Mouse (Mus musculus) heart, postnatal 0 days (tissue): ENCODE measurements around the gene Cradd. TPM values are rescaled to one million over a fixed set of nuclear protein-coding genes. Genes with fewer than 3 reads are reported as not detected.

Source experiments
- ATAC-seq: fragments of 200-750 bp; cut with Nextera tagmentation; 2 replicates; pipeline ENCODE4 v1.8.0; 2017; ENCODE audit warnings: low read depth, moderate number of reproducible peaks, moderate library complexity; ENCODE audit not compliant: insufficient read depth
- DNase-seq: peaks from one replicate; pipeline ENCODE4 v3.0.0-alpha.2; 2016; ENCODE audit warnings: low spot score
- H3K27ac ChIP-seq: fragments of 300-500 bp; sonication (generic); 2 replicates; pipeline ENCODE4 v1.5.1; 2014; ENCODE audit warnings: low read depth, mild to moderate bottlenecking
- H3K27me3 ChIP-seq: fragments of 300-500 bp; sonication (generic); 2 replicates; pipeline ENCODE4 v1.6.1; 2014; ENCODE audit warnings: low read length, mixed read lengths; ENCODE audit not compliant: control insufficient read depth, insufficient read depth
- H3K36me3 ChIP-seq: fragments of 300-500 bp; sonication (generic); replicated peaks from 2 replicates; pipeline ENCODE4 v1.6.1; 2014; ENCODE audit warnings: low read length, mixed read lengths; ENCODE audit not compliant: control insufficient read depth, insufficient read depth
- H3K4me1 ChIP-seq: fragments of 300-500 bp; sonication (generic); 2 replicates; pipeline ENCODE4 v1.6.1; 2014; ENCODE audit warnings: antibody characterized with exemption; ENCODE audit not compliant: control insufficient read depth, insufficient read depth
- H3K4me2 ChIP-seq: fragments of 300-500 bp; sonication (generic); 2 replicates; pipeline ENCODE4 v1.6.1; 2014; ENCODE audit warnings: low read depth, mild to moderate bottlenecking, low read length, moderate library complexity
- H3K4me3 ChIP-seq: fragments of 300-500 bp; sonication (generic); 2 replicates; pipeline ENCODE4 v1.5.1; 2014; ENCODE audit warnings: low read depth, low read length
- H3K9ac ChIP-seq: fragments of 300-500 bp; sonication (generic); replicated peaks from 2 replicates; pipeline ENCODE4 v1.6.1; 2014; ENCODE audit warnings: low read depth, low read length, mixed read lengths
- H3K9me3 ChIP-seq: fragments of 300-500 bp; sonication (generic); replicated peaks from 2 replicates; pipeline ENCODE4 v1.6.1; 2016; ENCODE audit warnings: low read length; ENCODE audit not compliant: control insufficient read depth
- CTCF ChIP-seq: IDR thresholded peaks from 2 replicates; pipeline ENCODE4 v1.5.1; 2016; ENCODE audit warnings: antibody characterized with exemption, control low read depth, low read depth
- EP300 ChIP-seq: IDR thresholded peaks from 2 replicates; pipeline ENCODE4 v1.6.1; 2016; ENCODE audit warnings: antibody characterized with exemption, low read depth
- WGBS: fragments of 180-500 bp; shearing (Covaris S2); extraction: QIAGEN DNeasy Blood & Tissue Kit; methylation state at CpG from one replicate; pipeline ENCODE4 v1.1.7; 2014; 5-methylcytosine and 5-hydroxymethylcytosine counted together
- polyA plus RNA-seq: library from polyadenylated mRNA; unstranded; fragments of >200 nt; fragmentation: Nextera tagmentation; extraction: Ambion mirVana; gene quantifications from 2 replicates; pipeline ENCODE4 v1.2.1, GENCODE M21; 2015
- total RNA-seq: library from RNA; depleted of rRNA; stranded (reverse); fragments of >200 nt; gene quantifications from 2 replicates; pipeline ENCODE4 v1.2.3, GENCODE M21; 2014; ENCODE audit warnings: low replicate concordance; rRNA removed

The Cradd gene
- 20.1 and 21.1 TPM in 2 replicates for total RNA-seq
- polyA plus RNA-seq = 11.6 and 12.2 TPM in 2 replicates

DNA sequence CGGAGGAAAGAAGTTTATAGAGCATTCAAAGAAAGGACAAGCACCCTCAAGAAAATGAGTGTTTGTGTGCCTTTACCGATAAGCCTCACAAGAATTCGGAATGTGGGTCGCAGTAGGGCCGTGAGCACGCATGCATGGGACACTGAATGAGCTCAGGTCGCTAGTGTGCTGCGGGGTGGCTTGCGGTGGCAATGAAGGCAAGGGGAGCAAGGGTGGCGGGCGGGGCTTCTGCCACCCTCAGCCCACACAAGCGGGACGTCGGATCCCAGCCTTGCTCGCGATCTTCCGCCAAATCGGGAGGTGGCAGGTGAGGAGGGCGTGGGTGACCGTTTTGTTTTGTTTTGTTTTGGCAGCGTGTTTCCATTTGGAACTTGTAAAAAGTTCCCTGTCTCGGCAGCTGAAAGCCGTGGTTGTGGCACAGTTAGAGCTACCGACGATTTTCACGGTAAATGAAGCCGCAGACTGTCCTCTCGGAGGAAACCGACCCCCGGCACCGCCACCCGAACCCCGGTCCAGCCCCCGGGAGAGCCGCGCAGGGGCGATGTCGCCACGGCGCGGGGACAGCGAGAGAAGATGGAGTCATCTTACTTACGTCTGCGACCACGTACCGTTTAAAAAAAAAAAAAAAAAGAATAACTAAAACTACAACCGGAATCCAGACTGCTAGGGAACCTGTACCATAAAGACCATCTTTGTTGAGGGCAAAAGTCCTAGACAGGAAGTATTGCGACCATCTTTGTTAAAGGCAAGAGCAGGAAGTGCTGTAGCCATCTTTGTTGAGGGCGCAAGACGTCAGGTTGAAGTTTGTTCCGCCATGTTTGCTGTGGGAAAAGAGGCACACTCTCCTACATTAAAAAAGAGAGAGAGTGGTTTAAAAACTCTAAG is at the start of gene Cradd:
Gene Cradd, minus strand, starts transcription at position 741 of the 885 bp plus-strand sequence.
- WGBS = under 1% methylated on average over 51 of the region's 51 CpGs
- 0 out of 2 replicates have a peak, but pooled peaks cover 3% of the 10 kb centered on the region for H3K36me3 ChIP-seq
- peak; percentile 87 for ATAC-seq
- H3K9me3 ChIP-seq = no peaks in the 10 kb centered on the region
- TF ChIP-seq CTCF = no peak
- peak; percentile 86 for TF ChIP-seq EP300
- DNase-seq = peak; percentile 96
- H3K27me3 ChIP-seq = no peaks in the 10 kb centered on the region
- H3K4me3 ChIP-seq = peak within 1 kb of the TSS; percentile 71
- peak within 1 kb of the TSS; percentile 88 for H3K9ac ChIP-seq
- peaks cover 21% of the 10 kb centered on the region for H3K4me1 ChIP-seq
- H3K27ac ChIP-seq = peak within 1 kb of the TSS; percentile 99
- peak within 1 kb of the TSS; percentile 83 for H3K4me2 ChIP-seq

GRCm38 (mm10) chr10:95373340-95373739 is 49.4 kb upstream of the Cradd start:
- Histone ChIP-seq H3K27ac (no peak overlapping the region), H3K4me3 (no peak overlapping the region), H3K36me3 (no peaks in the 10 kb centered on the region), H3K9ac (no peak overlapping the region), H3K4me2 (no peak overlapping the region), H3K27me3 (no peaks in the 10 kb centered on the region), H3K9me3 (no peaks in the 10 kb centered on the region), H3K4me1 (no peaks in the 10 kb centered on the region)
- DNase-seq = no peak
- 80% methylated on average over 6 of the region's 6 CpGs for WGBS
- TF ChIP-seq EP300 (no peak), CTCF (no peak)
- no peak for ATAC-seq

DNA sequence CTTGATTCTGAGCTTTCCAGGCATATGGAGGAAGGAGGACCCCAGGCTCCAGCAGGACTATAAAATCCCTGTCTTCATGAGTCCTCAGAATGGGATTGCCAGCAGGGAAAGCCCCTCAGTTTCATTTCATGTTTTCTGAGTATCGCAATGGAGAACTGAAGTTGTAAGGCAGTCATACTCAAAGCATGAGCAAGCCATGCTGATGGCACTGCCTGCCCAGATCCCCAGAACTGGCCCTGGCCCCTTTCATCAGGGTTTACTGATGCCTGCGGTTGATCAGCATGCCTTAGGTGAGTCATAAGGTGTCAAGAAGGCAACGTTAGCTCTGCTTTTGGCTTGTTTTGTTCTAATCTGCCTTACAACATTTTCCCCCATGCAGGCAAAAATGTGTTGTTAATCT is 48.0 kb upstream of the Cradd start:
- TF ChIP-seq EP300 (no peak), CTCF (no peak)
- WGBS = 75% methylated on average over 3 of the region's 3 CpGs
- Histone ChIP-seq H3K9me3 (no peaks in the 10 kb centered on the region), H3K4me1 (no peaks in the 10 kb centered on the region), H3K27me3 (no peaks in the 10 kb centered on the region), H3K9ac (no peak overlapping the region), H3K4me2 (no peak overlapping the region), H3K4me3 (no peak overlapping the region), H3K27ac (no peak overlapping the region), H3K36me3 (no peaks in the 10 kb centered on the region)
- DNase-seq = no peak
- no peak for ATAC-seq

- no peak for ATAC-seq
- H3K4me1 ChIP-seq = no peaks in the 10 kb centered on the region
Measured at GRCm38 (mm10) chr10:95369190-95369589, 45.3 kb upstream of the Cradd start.

GRCm38 (mm10) chr10:95368151-95368550 is 44.2 kb upstream of the Cradd start:
- Histone ChIP-seq H3K4me3 (no peak overlapping the region), H3K27ac (no peak overlapping the region), H3K9ac (no peak overlapping the region), H3K36me3 (no peaks in the 10 kb centered on the region), H3K4me2 (no peak overlapping the region), H3K9me3 (peaks cover 6% of the 10 kb centered on the region; the same call in 1 of the 2 replicates), H3K4me1 (no peaks in the 10 kb centered on the region), H3K27me3 (no peaks in the 10 kb centered on the region)
- DNase-seq = no peak
- 87% methylated on average over 14 of the region's 14 CpGs for WGBS
- no peak for ATAC-seq
- TF ChIP-seq EP300 (no peak), CTCF (no peak)

More at GRCm38 (mm10) chr10:95369190-95369589, 45.3 kb upstream of the Cradd start:
- Histone ChIP-seq H3K36me3 (no peaks in the 10 kb centered on the region), H3K4me2 (no peak overlapping the region), H3K27ac (no peak overlapping the region), H3K9ac (no peak overlapping the region), H3K4me3 (no peak overlapping the region), H3K27me3 (no peaks in the 10 kb centered on the region), H3K9me3 (peaks cover 6% of the 10 kb centered on the region; the same call in 1 of the 2 replicates)
- TF ChIP-seq EP300 (no peak), CTCF (no peak)
- no peak for DNase-seq
